Mouse (Mus musculus) liver, adult 2 months (tissue): Measurements from ENCODE around the gene Nfic.

Source experiments
- CTCF ChIP-seq: fragments of 200-500 bp; IDR thresholded peaks from 2 replicates; pipeline ENCODE4 v1.5.1; 2011; ENCODE audit warnings: low read depth, low read length, control low read depth
- POLR2A ChIP-seq: fragments of 200-500 bp; IDR thresholded peaks from 2 replicates; pipeline ENCODE4 v1.6.1; 2011; ENCODE audit warnings: low read length, control low read depth; ENCODE audit not compliant: insufficient read depth; ENCODE audit errors: extremely low read depth

- TF ChIP-seq CTCF: no peak
- no peak for TF ChIP-seq POLR2A
Measured at GRCm38 (mm10) chr10:81486496-81486895, 31.1 kb upstream of the Nfic start.
